Mouse (Mus musculus) induced T-regulatory cell, adult 2 months (primary cell): ENCODE results near the gene Slc12a9.

Source experiments
- DNase-seq: peaks from one replicate; pipeline ENCODE4 v3.0.0-alpha.2; 2012; ENCODE audit warnings: low read depth

The Slc12a9 gene

DNA sequence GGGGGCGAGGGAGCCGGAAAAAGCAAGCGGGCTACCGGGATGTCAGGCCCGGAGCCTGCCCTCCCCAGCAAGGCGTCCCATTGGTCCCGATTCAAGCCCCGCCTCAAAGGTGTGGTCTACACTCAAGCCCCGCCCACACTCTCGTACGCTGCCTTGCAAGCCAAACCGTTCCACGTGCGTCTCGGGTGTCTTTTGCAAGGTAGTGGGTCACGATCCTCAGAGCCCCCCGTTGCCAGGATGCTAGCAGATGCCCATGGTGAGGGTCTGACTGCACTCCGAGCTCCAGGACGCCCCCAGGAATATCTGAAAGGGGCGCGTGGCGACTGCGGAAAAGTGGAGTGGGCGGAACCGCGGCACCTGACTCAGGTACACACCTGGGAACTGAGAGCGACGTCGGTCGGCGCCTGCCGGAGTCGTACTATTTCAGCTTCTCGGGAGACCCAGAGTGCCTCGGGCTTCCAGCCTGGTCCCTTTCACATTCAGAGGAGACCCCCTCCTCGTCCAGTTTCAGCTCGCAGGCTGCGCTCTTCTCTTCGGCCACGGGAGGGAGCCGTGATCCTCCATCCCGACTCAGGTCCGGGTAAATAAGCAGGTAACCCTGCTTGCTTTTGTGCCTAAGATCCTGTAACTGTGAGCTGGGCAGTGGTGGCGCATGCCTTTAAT is at the start of gene Slc12a9:
TSS of gene Slc12a9 (minus strand) at position 86 of the 663 bp plus-strand sequence.
- DNase-seq, result peak; percentile 98

GRCm38 (mm10) chr5:137381152-137381551 is 47.8 kb upstream of the Slc12a9 start:
- DNase-seq, result peak; percentile 68

GRCm38 (mm10) chr5:137377603-137378002 is 44.2 kb upstream of the Slc12a9 start:
- DNase-seq, result no peak

- no peak for DNase-seq
Observed at GRCm38 (mm10) chr5:137377176-137377575, 43.8 kb upstream of the Slc12a9 start.

- DNase-seq, result no peak
Observed at GRCm38 (mm10) chr5:137376722-137377121, 43.3 kb upstream of the Slc12a9 start.

DNA sequence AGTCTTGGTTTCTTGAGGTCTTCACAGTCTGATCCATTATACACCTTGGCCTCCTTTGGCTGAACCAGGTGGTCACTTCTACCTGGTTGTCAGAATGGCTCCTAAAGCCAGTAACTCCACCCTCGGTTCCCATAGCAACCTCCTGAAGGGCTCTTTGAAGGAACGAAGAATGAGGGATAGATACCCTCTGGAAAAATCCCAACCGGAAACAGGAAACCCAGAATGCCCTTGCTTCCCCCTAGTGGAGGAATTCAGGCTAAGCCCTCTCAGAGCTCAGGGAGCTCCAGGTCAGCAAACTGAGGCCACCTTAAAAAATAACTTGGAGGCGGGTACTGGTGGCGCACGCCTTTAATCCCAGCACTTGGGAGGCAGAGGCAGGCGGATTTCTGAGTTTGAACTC is 42.8 kb upstream of the Slc12a9 start:
- no peak for DNase-seq

- no peak for DNase-seq
Observed at GRCm38 (mm10) chr5:137375627-137376026, 42.2 kb upstream of the Slc12a9 start.

DNA sequence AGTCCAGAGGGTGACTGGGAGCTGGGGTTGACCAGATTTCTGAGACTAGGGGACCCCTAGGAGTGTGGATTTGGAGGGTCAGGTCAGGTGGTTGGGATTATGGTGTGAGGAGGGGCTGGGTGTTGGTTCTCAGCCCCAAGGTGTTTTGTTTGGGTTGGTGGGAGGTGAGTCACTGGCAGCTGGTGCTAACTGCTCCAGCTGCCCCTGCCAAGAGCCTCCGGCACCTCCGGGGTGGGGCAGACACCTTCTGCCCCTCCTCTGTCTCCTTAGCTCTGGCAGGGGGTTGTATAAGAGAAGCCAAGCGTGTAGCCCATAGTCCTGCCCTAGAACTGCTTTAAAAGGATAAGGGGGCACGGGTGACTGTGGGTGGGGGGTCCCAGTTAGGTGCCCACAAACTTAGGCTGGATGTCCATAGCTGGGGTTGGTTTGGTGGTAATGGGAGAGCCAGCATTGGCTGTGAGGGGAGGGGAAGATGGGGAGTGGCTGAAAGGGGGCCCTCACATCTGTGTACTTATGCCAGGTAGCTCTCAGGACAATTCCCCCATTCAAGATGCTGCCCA is 41.2 kb upstream of the Slc12a9 start:
- DNase-seq, result no peak

GRCm38 (mm10) chr5:137373371-137373950 is 40.1 kb upstream of the Slc12a9 start:
- DNase-seq, result no peak

- no peak for DNase-seq
Observed at GRCm38 (mm10) chr5:137369665-137370064, 36.3 kb upstream of the Slc12a9 start.

GRCm38 (mm10) chr5:137358382-137358781 is 25.0 kb upstream of the Slc12a9 start:
- DNase-seq, result no peak

DNA sequence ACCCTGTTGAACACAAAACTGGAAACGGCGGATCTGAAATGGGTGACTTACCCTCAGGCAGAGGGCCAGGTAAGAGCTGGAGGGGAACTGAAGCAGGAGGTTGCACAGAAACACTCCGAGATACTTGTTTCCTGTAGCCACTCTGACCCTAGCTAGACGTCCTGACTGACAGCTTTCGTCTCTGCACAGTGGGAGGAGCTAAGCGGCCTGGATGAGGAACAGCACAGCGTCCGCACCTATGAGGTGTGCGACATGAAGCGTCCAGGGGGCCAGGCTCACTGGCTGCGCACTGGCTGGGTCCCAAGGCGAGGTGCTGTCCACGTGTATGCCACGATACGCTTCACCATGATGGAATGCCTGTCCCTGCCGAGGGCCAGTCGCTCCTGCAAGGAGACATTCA is 20.7 kb upstream of the Slc12a9 start:
- DNase-seq, result no peak

DNA sequence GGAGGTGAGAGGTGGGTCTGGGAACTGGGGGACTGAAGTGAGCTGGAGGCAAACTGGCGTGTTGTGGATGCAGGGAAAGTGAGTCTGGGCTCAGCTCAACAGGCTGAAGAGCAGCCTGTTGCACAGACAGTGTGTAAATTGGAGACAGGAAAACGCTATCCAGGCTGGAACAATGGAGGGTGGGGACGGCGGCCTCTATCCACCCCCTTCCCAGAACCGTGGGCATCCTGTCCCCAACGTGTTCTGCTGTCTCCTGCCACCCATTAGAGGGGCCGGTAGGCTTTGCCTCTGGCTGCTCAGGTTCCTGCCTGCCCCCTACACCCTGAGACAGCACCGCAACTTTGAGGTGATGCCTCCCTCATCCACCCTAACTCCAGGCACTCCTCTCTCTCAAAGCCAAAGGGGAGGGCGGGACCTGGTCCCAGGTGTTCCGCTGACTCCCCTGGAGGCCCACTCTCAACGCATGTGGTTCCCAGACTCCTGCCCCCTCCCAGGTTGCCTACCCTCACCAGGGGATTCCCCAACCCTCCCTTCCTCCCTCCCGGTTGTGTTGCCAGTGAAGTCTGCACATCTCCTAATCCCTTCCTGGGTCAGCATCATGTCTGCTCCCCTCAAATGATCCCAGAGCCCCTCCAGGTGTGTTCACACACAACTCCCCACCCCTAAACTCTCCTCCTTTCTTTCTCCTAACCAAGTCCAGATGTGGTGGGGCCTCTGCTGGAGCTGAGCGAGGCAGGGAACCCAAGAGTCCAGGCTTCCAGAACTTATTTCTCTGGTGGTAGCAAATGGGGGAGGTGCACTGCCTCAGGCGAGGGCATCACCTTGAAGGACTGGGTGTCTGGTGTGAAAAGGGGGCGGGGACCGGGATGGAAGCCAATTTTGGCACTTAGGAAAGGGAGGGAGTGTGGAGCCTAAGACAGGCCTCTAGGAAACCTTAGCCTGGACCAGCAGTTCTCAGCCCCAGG is 18.9 kb upstream of the Slc12a9 start:
- no peak for DNase-seq

- DNase-seq, result no peak
Observed at GRCm38 (mm10) chr5:137351394-137351793, 18.0 kb upstream of the Slc12a9 start.

DNA sequence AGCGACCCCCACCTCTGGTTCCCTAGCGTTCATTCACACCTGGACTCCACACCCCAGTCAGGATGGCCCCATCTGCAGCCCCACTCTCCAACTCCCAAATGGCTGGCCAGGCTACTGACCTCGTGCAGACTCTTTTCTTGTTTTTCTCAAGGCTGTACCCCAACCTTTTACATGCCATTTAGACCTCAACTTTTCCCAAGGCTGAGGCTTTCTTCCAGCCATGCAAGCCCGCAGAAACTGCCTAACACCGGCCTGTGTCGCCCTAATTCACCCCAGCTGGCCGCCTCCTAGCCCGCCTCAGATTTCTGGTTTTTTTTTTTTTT is 17.6 kb upstream of the Slc12a9 start:
- no peak for DNase-seq

DNA sequence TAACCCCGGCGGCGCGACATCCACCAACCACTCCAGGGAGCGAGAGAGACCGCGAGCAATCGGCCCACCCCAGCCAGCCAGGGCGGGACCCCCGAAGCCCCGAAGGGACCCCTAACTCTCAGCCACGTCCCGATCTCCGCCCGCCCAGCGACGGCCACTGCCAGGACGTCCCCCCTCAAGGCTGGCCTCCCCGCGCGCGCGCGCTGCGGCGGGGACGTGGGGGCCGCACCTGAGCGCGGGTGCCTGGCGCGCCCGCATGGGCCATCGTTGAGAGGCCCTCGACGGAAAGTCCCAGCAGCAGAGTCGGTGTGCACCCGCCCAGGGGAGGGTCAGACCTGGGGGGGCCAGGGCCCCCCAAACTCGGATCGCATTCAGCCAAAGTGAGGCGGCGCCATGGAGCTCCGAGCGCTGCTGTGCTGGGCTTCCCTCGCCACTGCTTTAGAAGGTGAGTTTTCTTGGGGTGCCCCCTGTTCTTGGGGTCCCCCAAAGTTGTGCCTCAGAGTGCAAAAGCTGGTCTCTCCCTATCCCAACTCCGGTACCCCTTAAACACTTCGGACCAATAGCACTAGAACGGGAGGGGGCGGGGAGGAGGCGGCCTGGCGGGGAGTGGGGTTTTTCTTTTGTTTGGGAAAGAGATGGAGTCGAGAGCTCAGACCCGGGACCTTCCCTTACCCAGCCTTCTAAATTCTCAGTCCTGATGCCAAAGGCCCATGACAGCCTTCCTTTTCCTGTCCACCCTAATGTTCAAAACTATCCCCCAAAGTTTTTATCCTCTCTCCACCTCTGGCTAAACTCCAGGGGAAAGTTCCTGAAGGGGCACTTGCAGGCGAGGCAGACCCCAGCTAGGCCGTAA is 17.0 kb upstream of the Slc12a9 start:
- DNase-seq, result no peak

DNA sequence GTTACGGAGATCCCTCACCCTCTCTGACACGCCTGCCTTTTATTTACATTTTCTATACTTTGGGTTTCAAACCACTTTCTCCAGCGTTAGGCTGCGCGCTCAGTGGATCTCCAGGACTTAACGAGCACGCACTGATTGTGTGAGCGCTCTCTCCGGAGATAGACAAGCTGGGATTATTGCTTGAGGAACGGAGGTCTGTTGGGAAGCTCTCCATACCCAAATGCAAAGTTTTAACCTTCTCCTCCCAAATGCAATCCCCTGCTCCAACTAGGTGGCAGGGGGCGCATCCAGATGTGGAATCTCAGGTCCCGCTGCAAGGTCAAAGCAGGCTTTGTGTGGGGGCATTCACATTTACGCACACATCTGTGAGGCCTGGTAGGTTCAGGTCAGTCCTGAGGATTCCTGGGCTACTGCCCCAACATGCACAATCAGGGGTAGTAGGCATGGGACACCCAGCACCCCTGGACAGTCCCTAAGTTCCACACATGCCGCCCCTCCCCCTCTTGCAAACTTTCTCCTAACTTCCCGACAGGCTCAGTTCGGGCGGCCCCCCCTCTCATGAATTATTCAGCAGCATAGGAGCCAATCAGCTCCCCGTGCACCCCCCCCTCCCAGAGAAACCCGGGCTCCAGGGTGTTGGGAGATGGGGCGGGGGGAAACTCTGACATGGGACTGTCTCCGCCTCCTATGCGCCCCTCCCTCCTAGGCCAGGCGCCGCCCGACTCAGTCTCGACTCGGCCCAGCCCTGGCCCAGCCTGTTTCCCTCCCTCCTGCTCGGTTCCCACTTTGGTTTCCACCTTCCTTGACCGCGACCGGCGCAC is 16.2 kb upstream of the Slc12a9 start, which contains the start of gene Ephb4:
TSS of gene Ephb4 (plus strand) at position 726 of the 821 bp plus-strand sequence.
- no peak for DNase-seq

- DNase-seq, result no peak
Observed at GRCm38 (mm10) chr5:137348482-137349383, 15.3 kb upstream of the Slc12a9 start.

GRCm38 (mm10) chr5:137347856-137348255 is 14.5 kb upstream of the Slc12a9 start:
- DNase-seq, result no peak

GRCm38 (mm10) chr5:137346983-137347382 is 13.6 kb upstream of the Slc12a9 start:
- no peak for DNase-seq
